Mouse (Mus musculus) common myeloid progenitor, adult 5-6 weeks (primary cell): ENCODE measurements around the gene Gm13287. TPM values are rescaled to one million over a fixed set of nuclear protein-coding genes. Genes with fewer than 3 reads are reported as not detected.

Experiments used
- total RNA-seq: library from RNA; stranded (forward); fragments of 200-1000, 187-1606 nt; gene quantifications from 2 replicates; pipeline ENCODE4 v1.2.3, GENCODE M21; 2017

Gm13287 gene
- total RNA-seq, 1 experiment from 2014 or later, result not detected

Other genes with a start within 250 kb of the Gm13287 start
- gene Ifna15, start 245.0 kb upstream of the Gm13287 start, total RNA-seq, result not detected in 2 replicates
- not detected in 2 replicates for gene Ifna14, start 231.5 kb upstream of the Gm13287 start, total RNA-seq
- not detected in 2 replicates for gene Ifna9, start 210.9 kb upstream of the Gm13287 start, total RNA-seq
- gene Ifna12, start 199.9 kb upstream of the Gm13287 start, total RNA-seq, result not detected in 2 replicates
- not detected in 2 replicates for gene C87499, start 168.8 kb upstream of the Gm13287 start, total RNA-seq
- gene Ifna13, start 158.8 kb upstream of the Gm13287 start, total RNA-seq, result not detected in 2 replicates
- not detected in 2 replicates for gene Ifna16, start 126.3 kb upstream of the Gm13287 start, total RNA-seq
- not detected in 2 replicates for gene Ifna2, start 119.3 kb upstream of the Gm13287 start, total RNA-seq
- gene Ifnab, start 111.9 kb upstream of the Gm13287 start, total RNA-seq, result not detected in 2 replicates
- 2.9 TPM in 1 of 2 replicates, not detected in the other for gene Gm26566, start 81.4 kb upstream of the Gm13287 start, total RNA-seq
- 91.1 and 99.9 TPM in 2 replicates for gene Klhl9, start 80.8 kb upstream of the Gm13287 start, total RNA-seq
- not detected in 2 replicates for gene Gm13271, start 48.4 kb upstream of the Gm13287 start, total RNA-seq
- not detected in 2 replicates for gene Gm13283, start 43.1 kb upstream of the Gm13287 start, total RNA-seq
- gene Gm13290, start 29.4 kb upstream of the Gm13287 start, total RNA-seq, result not detected in 2 replicates
- gene Gm13289, start 26.3 kb upstream of the Gm13287 start, total RNA-seq, result not detected in 2 replicates
- not detected in 2 replicates for gene Gm13272, start 23.4 kb upstream of the Gm13287 start, total RNA-seq
- gene Ifnz, start 21.1 kb upstream of the Gm13287 start, total RNA-seq, result not detected in 2 replicates
- not detected in 2 replicates for gene Gm13276, start 17.5 kb upstream of the Gm13287 start, total RNA-seq
- not detected in 2 replicates for gene Gm13277, start 14.6 kb upstream of the Gm13287 start, total RNA-seq
- not detected in 2 replicates for gene Gm13278, start 11.7 kb upstream of the Gm13287 start, total RNA-seq
- gene Gm13275, start 8.8 kb upstream of the Gm13287 start, total RNA-seq, result not detected in 2 replicates
- gene Gm13279, start 5.9 kb upstream of the Gm13287 start, total RNA-seq, result not detected in 2 replicates
- gene Gm13285, start 3.6 kb upstream of the Gm13287 start, total RNA-seq, result not detected in 2 replicates
- gene Gm13288, start 2.3 kb downstream of the Gm13287 start, total RNA-seq, result not detected in 2 replicates
- not detected in 2 replicates for gene Ifna7, start 13.0 kb downstream of the Gm13287 start, total RNA-seq
- not detected in 2 replicates for gene Ifna11, start 16.7 kb downstream of the Gm13287 start, total RNA-seq
- gene Ifna6, start 24.2 kb downstream of the Gm13287 start, total RNA-seq, result not detected in 2 replicates
- not detected in 2 replicates for gene Ifna5, start 32.3 kb downstream of the Gm13287 start, total RNA-seq
- gene Ifna4, start 38.6 kb downstream of the Gm13287 start, total RNA-seq, result not detected in 2 replicates
- gene Ifna1, start 46.8 kb downstream of the Gm13287 start, total RNA-seq, result not detected in 2 replicates
- not detected in 2 replicates for gene Ifne, start 76.9 kb downstream of the Gm13287 start, total RNA-seq